Mouse (Mus musculus): ENCODE results near the gene Arhgap28.

The Arhgap28 gene

GRCm38 (mm10) chr17:67931396-67931795 lies 72.5 kb downstream of the Arhgap28 start:
- DNase-seq = no peak

GRCm38 (mm10) chr17:67930957-67931356 lies 73.0 kb downstream of the Arhgap28 start:
- DNase-seq = no peak

- DNase-seq = no peak
These were observed 73.5 kb downstream of the Arhgap28 start for GRCm38 (mm10) chr17:67930467-67930866.

GRCm38 (mm10) chr17:67928280-67928679 lies 75.6 kb downstream of the Arhgap28 start:
- no peak for DNase-seq

GRCm38 (mm10) chr17:67927864-67928263 lies 76.1 kb downstream of the Arhgap28 start:
- DNase-seq = no peak

- DNase-seq = no peak
These were observed 84.0 kb downstream of the Arhgap28 start for GRCm38 (mm10) chr17:67919959-67920358.

GRCm38 (mm10) chr17:67918201-67918600 lies 85.7 kb downstream of the Arhgap28 start:
- DNase-seq = no peak

GRCm38 (mm10) chr17:67916901-67917300 lies 87.0 kb downstream of the Arhgap28 start:
- no peak for DNase-seq

- DNase-seq = no peak
These were observed 91.3 kb downstream of the Arhgap28 start for GRCm38 (mm10) chr17:67912640-67913039.

GRCm38 (mm10) chr17:67912051-67912450 lies 91.9 kb downstream of the Arhgap28 start:
- DNase-seq = no peak

GRCm38 (mm10) chr17:67908537-67908936 lies 95.4 kb downstream of the Arhgap28 start:
- no peak for DNase-seq

- DNase-seq = no peak
These were observed 95.8 kb downstream of the Arhgap28 start for GRCm38 (mm10) chr17:67908137-67908536.

- DNase-seq = no peak
These were observed 96.3 kb downstream of the Arhgap28 start for GRCm38 (mm10) chr17:67907532-67908054.

- DNase-seq = no peak
These were observed 97.7 kb downstream of the Arhgap28 start for GRCm38 (mm10) chr17:67906236-67906635.

- DNase-seq = no peak
These were observed 99.5 kb downstream of the Arhgap28 start for GRCm38 (mm10) chr17:67904315-67904944.

- DNase-seq = no peak
These were observed 101.1 kb downstream of the Arhgap28 start for GRCm38 (mm10) chr17:67902847-67903246.

GRCm38 (mm10) chr17:67901161-67901560 lies 102.8 kb downstream of the Arhgap28 start:
- no peak for DNase-seq

- DNase-seq = no peak
These were observed 104.5 kb downstream of the Arhgap28 start for GRCm38 (mm10) chr17:67899376-67899775.

GRCm38 (mm10) chr17:67896413-67896812 lies 107.5 kb downstream of the Arhgap28 start:
- no peak for DNase-seq

GRCm38 (mm10) chr17:67889481-67890325 lies 114.2 kb downstream of the Arhgap28 start:
- DNase-seq = no peak

- no peak for DNase-seq
These were observed 115.8 kb downstream of the Arhgap28 start for GRCm38 (mm10) chr17:67888081-67888480.

GRCm38 (mm10) chr17:67886326-67886725 lies 117.6 kb downstream of the Arhgap28 start:
- no peak for DNase-seq

GRCm38 (mm10) chr17:67877599-67877998 lies 126.3 kb downstream of the Arhgap28 start:
- DNase-seq = no peak
